Mouse (Mus musculus) limb, embryonic 15.5 days (tissue): ENCODE data around the gene Wdr78. TPM values are rescaled to one million over a fixed set of nuclear protein-coding genes. Genes with fewer than 3 reads are reported as not detected.

Experiments
- ATAC-seq: fragments of 200-750 bp; cut with Nextera tagmentation; 2 replicates; pipeline ENCODE4 v1.8.0; 2017; ENCODE audit warnings: low read depth, moderate TSS enrichment; ENCODE audit not compliant: insufficient number of reproducible peaks, low FRiP score, low TSS enrichment
- H3K27ac ChIP-seq: fragments of 300-500 bp; sonication (generic); 2 replicates; pipeline ENCODE4 v1.5.1; 2015; ENCODE audit warnings: moderate library complexity, mild to moderate bottlenecking, inconsistent platforms
- H3K27me3 ChIP-seq: fragments of 300-500 bp; sonication (generic); 2 replicates; pipeline ENCODE4 v1.6.1; 2015; ENCODE audit warnings: inconsistent platforms
- H3K36me3 ChIP-seq: fragments of 300-500 bp; sonication (generic); 2 replicates; pipeline ENCODE4 v1.6.1; 2015; ENCODE audit warnings: inconsistent platforms
- H3K4me1 ChIP-seq: fragments of 300-500 bp; sonication (generic); 2 replicates; pipeline ENCODE4 v1.6.1; 2015; ENCODE audit warnings: inconsistent platforms
- H3K4me2 ChIP-seq: fragments of 300-500 bp; sonication (generic); 2 replicates; pipeline ENCODE4 v1.6.1; 2015; ENCODE audit warnings: mild to moderate bottlenecking, inconsistent platforms
- H3K4me3 ChIP-seq: fragments of 300-500 bp; sonication (generic); 2 replicates; pipeline ENCODE4 v1.5.1; 2015; ENCODE audit warnings: mild to moderate bottlenecking, inconsistent platforms
- H3K9ac ChIP-seq: fragments of 300-500 bp; sonication (generic); 2 replicates; pipeline ENCODE4 v1.6.1; 2015; ENCODE audit warnings: inconsistent platforms
- H3K9me3 ChIP-seq: fragments of 300-500 bp; sonication (generic); 2 replicates; pipeline ENCODE4 v1.6.1; 2016; ENCODE audit warnings: inconsistent platforms
- WGBS: fragments of 180-500 bp; shearing (Covaris S2); methylation state at CpG from one replicate; pipeline ENCODE4 v1.1.7; 2015; 5-methylcytosine and 5-hydroxymethylcytosine counted together
- polyA plus RNA-seq: library from polyadenylated mRNA; unstranded; fragments of >200 nt; fragmentation: Nextera tagmentation; extraction: Ambion mirVana; gene quantifications from 2 replicates; pipeline ENCODE4 v1.2.1, GENCODE M21; 2015

The Wdr78 gene
- polyA plus RNA-seq, 1 experiment from 2014 or later = 3.5 TPM

DNA sequence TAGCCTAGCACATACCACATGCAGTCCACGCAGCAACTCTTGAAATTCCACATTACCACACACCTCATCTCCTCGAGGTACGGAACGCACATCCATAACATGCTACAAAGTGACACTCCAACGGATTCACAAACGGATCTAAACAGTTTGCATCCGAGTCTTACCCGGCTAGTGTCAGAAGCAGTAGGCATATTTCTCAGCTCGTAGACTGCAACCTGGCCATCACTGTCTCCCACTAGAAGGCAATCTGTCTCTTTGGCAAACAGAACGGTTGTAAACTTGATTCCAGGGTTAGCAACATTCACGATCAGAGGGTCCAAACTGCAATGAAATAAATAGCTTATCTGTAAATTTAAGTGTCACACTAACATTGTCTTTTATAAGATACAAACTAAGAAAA lies 66.3 kb downstream of the Wdr78 start:
- no peaks in the 10 kb centered on the region for H3K27me3 ChIP-seq
- H3K4me1 ChIP-seq = no peaks in the 10 kb centered on the region
- H3K9me3 ChIP-seq = no peaks in the 10 kb centered on the region
- no peak overlapping the region for H3K27ac ChIP-seq
- 78% methylated on average over 11 of the region's 11 CpGs for WGBS
- no peak overlapping the region for H3K4me3 ChIP-seq
- no peak for ATAC-seq
- no peak overlapping the region for H3K4me2 ChIP-seq
- no peaks in the 10 kb centered on the region for H3K36me3 ChIP-seq
- H3K9ac ChIP-seq = no peak overlapping the region

DNA sequence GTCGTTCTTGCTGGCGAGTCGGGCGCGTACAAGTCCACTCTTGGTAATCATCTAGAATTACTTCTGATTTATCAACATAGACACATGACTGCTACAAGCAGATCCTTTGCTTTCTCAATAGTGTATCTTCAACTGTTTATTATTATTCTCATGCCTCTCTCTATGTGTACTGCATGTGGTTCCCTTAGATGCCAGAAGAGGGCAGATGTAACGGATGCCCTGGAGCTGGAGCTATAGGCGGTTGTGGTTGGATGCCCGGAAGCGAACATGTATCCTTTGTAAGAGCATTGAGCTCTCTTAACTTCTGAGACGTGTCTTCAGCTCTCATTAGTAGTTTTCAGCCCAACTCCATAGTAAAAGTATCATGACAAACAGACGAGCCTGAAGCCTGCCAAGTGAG lies 71.4 kb downstream of the Wdr78 start:
- Histone ChIP-seq H3K4me1 (peaks cover 3% of the 10 kb centered on the region; the same call in 1 of the 2 replicates), H3K27me3 (no peaks in the 10 kb centered on the region), H3K27ac (no peak overlapping the region), H3K36me3 (no peaks in the 10 kb centered on the region), H3K9me3 (no peaks in the 10 kb centered on the region), H3K4me3 (no peak overlapping the region), H3K9ac (no peak overlapping the region), H3K4me2 (no peak overlapping the region)
- 92% methylated on average over 11 of the region's 11 CpGs for WGBS
- no peak for ATAC-seq

- no peaks in the 10 kb centered on the region for H3K36me3 ChIP-seq
- H3K9me3 ChIP-seq = no peaks in the 10 kb centered on the region
- H3K9ac ChIP-seq = no peak overlapping the region
- 18% methylated on average over 5 of the region's 5 CpGs for whole genome bisulfite sequencing
- no peak overlapping the region for H3K4me3 ChIP-seq
- H3K27ac ChIP-seq = no peak overlapping the region
- H3K4me2 ChIP-seq = no peak overlapping the region
- H3K27me3 ChIP-seq = no peaks in the 10 kb centered on the region
- H3K4me1 ChIP-seq = peaks cover 3% of the 10 kb centered on the region; the same call in 1 of the 2 replicates
- no peak for ATAC-seq
Measured at GRCm38 (mm10) chr4:103039838-103040191, 74.5 kb downstream of the Wdr78 start.

- 49% methylated on average over 14 of the region's 14 CpGs for WGBS
- Histone ChIP-seq H3K4me2 (no peak overlapping the region), H3K9ac (no peak overlapping the region), H3K4me3 (no peak overlapping the region), H3K27ac (no peak overlapping the region), H3K9me3 (no peaks in the 10 kb centered on the region), H3K36me3 (no peaks in the 10 kb centered on the region), H3K27me3 (no peaks in the 10 kb centered on the region), H3K4me1 (peaks cover 3% of the 10 kb centered on the region; the same call in 1 of the 2 replicates)
- ATAC-seq = no peak
Measured at GRCm38 (mm10) chr4:103039103-103039837, 75.1 kb downstream of the Wdr78 start.

DNA sequence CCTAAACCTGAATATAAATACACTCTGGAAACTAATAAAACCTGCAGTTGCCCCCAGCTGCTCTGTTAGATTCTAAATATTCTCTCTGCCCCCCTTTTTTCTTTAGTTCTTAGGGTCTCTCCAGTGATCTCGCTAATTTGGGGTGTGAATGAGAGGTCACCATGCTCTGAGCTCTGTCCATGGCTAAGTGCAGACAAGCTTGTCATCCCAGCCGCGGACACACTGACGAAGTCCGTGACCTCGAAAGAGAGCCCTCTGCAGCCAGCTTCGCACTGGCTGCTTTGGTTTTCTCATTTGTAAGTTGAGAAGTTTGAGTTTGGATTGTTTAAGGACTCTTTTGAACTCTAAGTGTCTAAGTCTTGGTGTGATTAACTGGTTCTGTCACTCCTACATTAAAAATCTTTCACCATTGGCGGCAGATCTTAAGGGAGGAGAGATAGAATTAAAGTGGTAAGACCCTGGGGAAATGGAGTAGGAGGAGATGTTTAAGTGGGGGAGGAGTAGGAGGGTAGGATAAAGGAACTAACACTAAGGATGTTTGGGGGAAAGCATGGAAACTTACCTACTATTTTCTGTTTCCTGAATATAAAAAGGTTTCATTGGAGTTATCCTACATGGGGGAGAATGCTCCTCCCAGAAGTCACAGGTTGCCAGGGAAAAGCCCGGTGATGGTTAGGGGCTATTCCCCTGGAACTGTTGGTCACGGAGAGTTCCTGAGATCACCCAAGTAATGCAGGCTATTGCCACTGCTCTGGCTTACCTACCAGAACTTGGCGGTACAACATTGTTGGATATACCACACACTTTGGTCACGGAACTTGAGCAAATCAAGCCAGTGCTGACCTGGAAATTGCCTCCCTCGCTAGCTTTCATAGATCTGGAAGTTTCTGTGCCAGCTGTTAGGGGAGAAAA lies 85.9 kb downstream of the Wdr78 start:
- H3K36me3 ChIP-seq = no peaks in the 10 kb centered on the region
- no peak overlapping the region for H3K4me3 ChIP-seq
- no peak overlapping the region for H3K4me2 ChIP-seq
- no peak for ATAC-seq
- H3K4me1 ChIP-seq = no peaks in the 10 kb centered on the region
- H3K27me3 ChIP-seq = no peaks in the 10 kb centered on the region
- no peak overlapping the region for H3K9ac ChIP-seq
- no peaks in the 10 kb centered on the region for H3K9me3 ChIP-seq
- H3K27ac ChIP-seq = no peak overlapping the region
- 60% methylated on average over 13 of the region's 13 CpGs for WGBS

GRCm38 (mm10) chr4:103027745-103028144 lies 86.6 kb downstream of the Wdr78 start:
- ATAC-seq = no peak
- no peaks in the 10 kb centered on the region for H3K27me3 ChIP-seq
- no peaks in the 10 kb centered on the region for H3K36me3 ChIP-seq
- H3K4me2 ChIP-seq = no peak overlapping the region
- no peak overlapping the region for H3K27ac ChIP-seq
- no peaks in the 10 kb centered on the region for H3K4me1 ChIP-seq
- H3K9ac ChIP-seq = no peak overlapping the region
- no peak overlapping the region for H3K4me3 ChIP-seq
- no peaks in the 10 kb centered on the region for H3K9me3 ChIP-seq
- 54% methylated on average over 7 of the region's 7 CpGs for whole genome bisulfite sequencing

DNA sequence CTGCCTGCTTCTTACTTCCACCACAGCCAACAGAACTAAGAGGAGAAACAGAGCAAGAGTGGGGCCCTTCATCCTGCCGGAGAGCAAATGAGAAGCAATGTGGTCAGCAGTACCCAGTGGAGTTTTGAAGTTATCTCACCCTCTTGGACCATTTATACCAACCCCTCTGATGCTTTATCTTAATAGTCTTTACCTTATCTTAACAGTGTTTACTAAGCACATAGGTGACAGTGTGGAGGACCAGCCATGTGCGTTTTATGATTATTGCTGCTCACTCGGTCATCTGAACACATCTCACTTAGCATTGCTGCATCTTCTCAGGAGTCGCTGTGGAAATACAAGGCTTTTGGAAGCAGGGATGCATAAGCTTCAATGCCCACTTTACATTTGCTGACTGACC lies 87.7 kb downstream of the Wdr78 start, which contains the start of gene Insl5:
Insl5 (minus strand) TSS at position 222 of the 400 bp plus-strand sequence.
- ATAC-seq = no peak
- 75% methylated on average over 4 of the region's 4 CpGs for WGBS
- Histone ChIP-seq H3K27me3 (no peaks in the 10 kb centered on the region), H3K4me2 (no peak within 1 kb of the TSS), H3K27ac (no peak within 1 kb of the TSS), H3K9ac (no peak within 1 kb of the TSS), H3K9me3 (no peaks in the 10 kb centered on the region), H3K4me3 (no peak within 1 kb of the TSS), H3K36me3 (no peaks in the 10 kb centered on the region), H3K4me1 (no peaks in the 10 kb centered on the region)

- Histone ChIP-seq H3K9ac (no peak overlapping the region), H3K4me2 (no peak overlapping the region), H3K27me3 (no peaks in the 10 kb centered on the region), H3K4me1 (peaks cover 8% of the 10 kb centered on the region; the same call in 1 of the 2 replicates), H3K36me3 (no peaks in the 10 kb centered on the region), H3K9me3 (no peaks in the 10 kb centered on the region), H3K4me3 (no peak overlapping the region), H3K27ac (no peak overlapping the region)
- 18% methylated on average over 4 of the region's 4 CpGs for WGBS
- no peak for ATAC-seq
Measured at GRCm38 (mm10) chr4:103013490-103013889, 100.9 kb downstream of the Wdr78 start.

- H3K4me2 ChIP-seq = no peak overlapping the region
- no peaks in the 10 kb centered on the region for H3K9me3 ChIP-seq
- peaks cover 12% of the 10 kb centered on the region; the same call in 1 of the 2 replicates for H3K4me1 ChIP-seq
- no peaks in the 10 kb centered on the region for H3K27me3 ChIP-seq
- H3K9ac ChIP-seq = no peak overlapping the region
- 19% methylated on average over 7 of the region's 7 CpGs for WGBS
- no peaks in the 10 kb centered on the region for H3K36me3 ChIP-seq
- H3K27ac ChIP-seq = no peak overlapping the region
- H3K4me3 ChIP-seq = no peak overlapping the region
- no peak for ATAC-seq
Measured at GRCm38 (mm10) chr4:103011823-103012222, 102.5 kb downstream of the Wdr78 start.

DNA sequence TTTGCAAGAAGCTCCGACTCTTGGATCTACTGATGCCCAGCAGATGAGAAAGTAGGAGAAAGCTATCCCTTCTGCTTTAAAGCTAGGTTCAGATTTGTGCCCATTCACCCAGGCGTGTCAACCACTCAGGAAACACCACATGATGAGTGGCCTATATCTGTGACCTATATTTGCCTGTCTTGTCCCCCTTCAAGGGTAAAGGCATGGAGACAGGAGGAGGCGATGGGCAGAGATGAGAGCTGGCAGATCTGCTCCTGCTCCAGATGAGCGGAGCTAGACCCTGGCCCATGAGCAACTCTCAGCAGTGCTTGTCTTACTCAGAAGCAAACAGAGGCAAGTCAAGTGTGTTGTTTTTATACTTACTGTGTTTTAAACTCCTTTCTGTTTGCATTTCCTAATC lies 103.6 kb downstream of the Wdr78 start:
- Histone ChIP-seq H3K27ac (no peak overlapping the region), H3K27me3 (no peaks in the 10 kb centered on the region)

DNA sequence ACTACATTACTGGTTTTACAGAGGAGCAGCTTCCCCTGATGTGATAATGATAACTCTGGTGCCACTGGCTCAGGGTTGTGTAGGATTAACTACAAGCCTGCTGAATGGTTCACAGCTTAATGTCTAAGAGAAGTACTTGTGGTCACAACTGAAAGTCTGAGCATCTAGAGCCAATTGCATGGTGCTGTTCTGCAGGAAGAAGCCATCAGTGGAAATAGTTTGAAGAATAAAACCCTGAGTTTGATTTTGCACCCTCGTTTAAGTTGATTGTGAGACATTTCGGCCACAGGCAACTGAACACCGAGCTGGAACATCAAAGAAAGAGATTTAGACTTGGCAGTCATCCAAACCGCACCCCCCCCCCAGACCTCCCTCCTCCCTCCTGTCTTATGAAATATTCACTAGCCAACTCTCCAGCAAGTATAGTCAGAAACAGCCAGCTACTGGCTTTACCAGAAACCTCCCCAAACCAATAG lies 107.4 kb downstream of the Wdr78 start:
- H3K36me3 ChIP-seq = no peaks in the 10 kb centered on the region
- ATAC-seq = no peak
- no peak overlapping the region for H3K4me3 ChIP-seq
- no peaks in the 10 kb centered on the region for H3K9me3 ChIP-seq
- peaks cover 16% of the 10 kb centered on the region; the same call in 1 of the 2 replicates for H3K4me1 ChIP-seq
- no peak overlapping the region for H3K27ac ChIP-seq
- H3K27me3 ChIP-seq = no peaks in the 10 kb centered on the region
- WGBS = 6% methylated on average over 4 of the region's 4 CpGs
- no peak overlapping the region for H3K9ac ChIP-seq
- H3K4me2 ChIP-seq = no peak overlapping the region

More for the DNA sequence above, 103.6 kb downstream of the Wdr78 start:
- ATAC-seq = no peak
- Histone ChIP-seq H3K4me3 (no peak overlapping the region), H3K36me3 (no peaks in the 10 kb centered on the region), H3K4me1 (peaks cover 20% of the 10 kb centered on the region; the same call in 1 of the 2 replicates), H3K9me3 (no peaks in the 10 kb centered on the region), H3K9ac (no peak overlapping the region), H3K4me2 (no peak overlapping the region)
- 91% methylated on average over 4 of the region's 4 CpGs for WGBS

DNA sequence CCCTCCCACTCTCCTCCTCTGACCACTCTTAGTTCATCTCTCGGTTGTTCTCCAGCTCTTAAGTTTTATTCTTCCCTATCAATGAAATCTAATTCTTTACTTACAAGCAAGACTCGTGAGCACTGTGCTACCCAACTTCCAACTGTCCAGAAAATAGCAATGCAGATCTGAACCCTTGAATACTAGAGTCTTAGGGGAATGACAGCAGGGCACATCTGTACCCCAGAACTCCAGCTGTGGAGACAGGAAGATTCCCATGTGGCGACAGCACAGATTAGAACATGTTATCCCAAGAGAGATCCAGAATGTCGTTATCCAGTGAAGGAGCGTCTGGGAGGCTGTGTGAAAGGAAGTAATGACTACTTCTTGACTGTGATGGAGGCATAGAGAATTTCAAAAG lies 108.1 kb downstream of the Wdr78 start:
- WGBS = 55% methylated on average over 5 of the region's 5 CpGs
- Histone ChIP-seq H3K9ac (no peak overlapping the region), H3K4me2 (no peak overlapping the region), H3K27me3 (no peaks in the 10 kb centered on the region), H3K9me3 (no peaks in the 10 kb centered on the region), H3K27ac (0 out of 2 replicates have a peak overlapping the region, but pooled peaks have one; percentile 62), H3K4me1 (peaks cover 14% of the 10 kb centered on the region; the same call in 1 of the 2 replicates), H3K36me3 (no peaks in the 10 kb centered on the region), H3K4me3 (no peak overlapping the region)
- ATAC-seq = no peak
